Mouse (Mus musculus) heart, postnatal 0 days (tissue): ENCODE measurements around the gene Ltb4r1.

Experiments
- CTCF ChIP-seq: IDR thresholded peaks from 2 replicates; pipeline ENCODE4 v1.5.1; 2016; ENCODE audit warnings: antibody characterized with exemption, control low read depth, low read depth
- EP300 ChIP-seq: IDR thresholded peaks from 2 replicates; pipeline ENCODE4 v1.6.1; 2016; ENCODE audit warnings: antibody characterized with exemption, low read depth

GRCm38 (mm10) chr14:55730531-55731032 lies 35.2 kb upstream of the Ltb4r1 start:
- TF ChIP-seq CTCF, result no peak
- TF ChIP-seq EP300, result no peak
